Mouse (Mus musculus) neural tube, embryonic 12.5 days (tissue): ENCODE data around the gene Pspn. TPM values are rescaled to one million over a fixed set of nuclear protein-coding genes. Genes with fewer than 3 reads are reported as not detected.

Experiments
- ATAC-seq: fragments of 200-750 bp; cut with Nextera tagmentation; 2 replicates; pipeline ENCODE4 v1.8.0; 2017; ENCODE audit warnings: low read depth, mild to moderate bottlenecking, moderate TSS enrichment, moderate library complexity; ENCODE audit not compliant: low FRiP score
- H3K27ac ChIP-seq: fragments of 300-500 bp; sonication (generic); 2 replicates; pipeline ENCODE4 v1.5.1; 2016
- H3K27me3 ChIP-seq: fragments of 300-500 bp; sonication (generic); replicated peaks from 2 replicates; pipeline ENCODE4 v1.6.1; 2016; ENCODE audit warnings: mild to moderate bottlenecking
- H3K36me3 ChIP-seq: fragments of 300-500 bp; sonication (generic); 2 replicates; pipeline ENCODE4 v1.6.1; 2016; ENCODE audit warnings: mild to moderate bottlenecking
- H3K4me1 ChIP-seq: fragments of 300-500 bp; sonication (generic); 2 replicates; pipeline ENCODE4 v1.6.1; 2016
- H3K4me2 ChIP-seq: fragments of 300-500 bp; sonication (generic); replicated peaks from 2 replicates; pipeline ENCODE4 v1.6.1; 2016; ENCODE audit warnings: mild to moderate bottlenecking
- H3K4me3 ChIP-seq: fragments of 300-500 bp; sonication (generic); 2 replicates; pipeline ENCODE4 v1.5.1; 2016
- H3K9ac ChIP-seq: fragments of 300-500 bp; sonication (generic); 2 replicates; pipeline ENCODE4 v1.6.1; 2016; ENCODE audit warnings: mild to moderate bottlenecking
- H3K9me3 ChIP-seq: fragments of 300-500 bp; sonication (generic); 2 replicates; pipeline ENCODE4 v1.6.1; 2016; ENCODE audit warnings: mild to moderate bottlenecking
- WGBS: fragments of 180-500 bp; shearing (Covaris S2); methylation state at CpG from one replicate; pipeline ENCODE4 v1.1.7; 2016; 5-methylcytosine and 5-hydroxymethylcytosine counted together
- polyA plus RNA-seq: library from polyadenylated mRNA; unstranded; fragments of >200 nt; fragmentation: Nextera tagmentation; extraction: Ambion mirVana; gene quantifications from 2 replicates; pipeline ENCODE4 v1.2.1, GENCODE M21; 2016

Pspn gene
- polyA plus RNA-seq, 1 experiment from 2014 or later, result not detected

DNA sequence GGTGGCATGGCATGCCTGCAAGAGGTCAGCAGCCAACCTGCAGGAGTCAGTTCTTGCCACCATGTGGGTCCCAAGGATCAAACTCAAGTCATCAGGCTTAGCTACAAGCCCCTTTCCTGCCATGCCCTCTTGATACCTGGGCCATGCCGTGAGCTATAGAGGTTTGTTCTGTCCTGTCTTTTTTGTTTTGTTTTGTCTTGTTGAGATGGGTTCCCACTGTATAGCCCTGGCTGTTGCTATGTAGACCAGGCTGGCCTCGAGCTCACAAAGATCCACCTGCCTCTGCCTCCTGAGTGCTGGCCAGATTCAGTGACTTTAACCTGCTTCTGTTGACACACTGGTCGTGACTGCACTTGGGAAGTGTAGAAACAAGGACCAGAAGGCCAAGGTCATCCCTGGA, 24.4 kb downstream of the Pspn start:
- ATAC-seq, result no peak
- H3K36me3 ChIP-seq, result no peaks in the 10 kb centered on the region
- H3K9me3 ChIP-seq, result no peaks in the 10 kb centered on the region
- H3K4me2 ChIP-seq, result no peak overlapping the region
- H3K27ac ChIP-seq, result no peak overlapping the region
- no peaks in the 10 kb centered on the region for H3K4me1 ChIP-seq
- 76% methylated on average over 3 of the region's 3 CpGs for WGBS
- H3K4me3 ChIP-seq, result no peak overlapping the region
- H3K27me3 ChIP-seq, result 0 out of 2 replicates have a peak, but pooled peaks cover 5% of the 10 kb centered on the region
- no peak overlapping the region for H3K9ac ChIP-seq

DNA sequence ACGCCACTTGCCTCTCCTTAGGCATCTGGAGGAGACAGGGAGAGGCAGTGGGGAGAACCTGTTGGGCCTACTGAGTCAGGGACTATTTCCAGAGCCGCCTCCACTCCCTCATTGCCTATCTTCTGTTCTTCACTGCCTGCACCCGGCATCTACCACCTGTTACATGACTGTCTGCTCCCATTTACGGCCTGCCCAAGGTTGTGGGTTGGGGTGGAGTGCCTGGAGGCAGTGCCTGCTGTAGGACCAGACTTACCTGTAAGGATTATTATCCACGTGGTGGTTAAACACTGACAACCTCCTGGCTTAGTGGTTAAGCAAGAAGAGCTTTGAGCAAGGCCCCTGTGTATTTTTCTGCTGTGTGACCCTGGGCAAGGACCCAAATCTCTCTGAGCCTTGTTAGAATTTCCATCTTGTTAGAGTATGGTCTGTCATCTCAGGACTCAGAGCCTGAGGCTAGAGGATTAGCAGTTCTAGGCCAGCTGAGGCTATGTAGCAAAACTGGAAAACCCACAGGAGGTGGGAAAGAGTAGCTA, 25.0 kb downstream of the Pspn start:
- Histone ChIP-seq H3K4me3 (no peak overlapping the region), H3K9ac (no peak overlapping the region), H3K4me2 (no peak overlapping the region), H3K27ac (no peak overlapping the region), H3K4me1 (no peaks in the 10 kb centered on the region), H3K36me3 (no peaks in the 10 kb centered on the region), H3K27me3 (0 out of 2 replicates have a peak, but pooled peaks cover 5% of the 10 kb centered on the region), H3K9me3 (no peaks in the 10 kb centered on the region)
- ATAC-seq, result no peak
- 75% methylated on average over 5 of the region's 5 CpGs for WGBS

DNA sequence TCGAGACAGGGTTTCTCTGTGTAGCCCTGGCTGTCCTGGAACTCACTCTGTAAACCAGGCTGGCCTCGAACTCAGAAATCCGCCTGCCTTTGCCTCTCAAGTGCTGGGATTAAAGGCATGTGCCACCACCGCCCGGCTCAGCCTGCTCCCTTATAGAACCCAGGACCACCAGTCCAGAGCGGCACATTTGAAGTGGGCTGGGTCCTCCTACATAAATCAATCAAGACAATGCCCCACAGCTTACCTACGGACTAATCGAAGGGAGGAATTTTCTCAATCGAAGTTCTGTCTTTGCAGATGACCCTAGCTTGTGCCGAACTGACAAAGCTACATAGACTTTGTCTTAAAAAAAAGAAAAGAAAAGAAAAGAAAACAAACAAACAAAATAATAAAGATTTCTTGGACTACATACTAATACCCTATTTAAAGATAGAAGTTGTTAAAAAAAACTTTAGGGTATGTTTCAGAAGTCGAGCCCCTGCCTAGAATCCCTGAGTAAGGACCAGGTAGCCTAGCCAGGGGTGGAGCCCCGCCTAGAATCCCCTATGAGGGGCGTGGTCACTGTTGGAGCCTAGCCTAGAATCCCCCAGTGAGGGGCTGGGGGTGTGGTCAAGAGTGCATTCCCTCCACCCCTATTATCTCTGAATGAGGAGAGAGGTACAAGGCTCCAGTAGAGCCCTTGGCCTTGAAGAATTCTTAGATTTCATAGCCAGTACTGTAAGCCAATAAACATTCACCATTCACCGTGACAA, 25.7 kb downstream of the Pspn start:
- Histone ChIP-seq H3K4me3 (no peak overlapping the region), H3K27ac (no peak overlapping the region), H3K9ac (no peak overlapping the region), H3K9me3 (no peaks in the 10 kb centered on the region), H3K36me3 (no peaks in the 10 kb centered on the region), H3K4me1 (no peaks in the 10 kb centered on the region), H3K27me3 (0 out of 2 replicates have a peak, but pooled peaks cover 5% of the 10 kb centered on the region), H3K4me2 (no peak overlapping the region)
- WGBS, result 68% methylated on average over 14 of the region's 14 CpGs
- no peak for ATAC-seq

DNA sequence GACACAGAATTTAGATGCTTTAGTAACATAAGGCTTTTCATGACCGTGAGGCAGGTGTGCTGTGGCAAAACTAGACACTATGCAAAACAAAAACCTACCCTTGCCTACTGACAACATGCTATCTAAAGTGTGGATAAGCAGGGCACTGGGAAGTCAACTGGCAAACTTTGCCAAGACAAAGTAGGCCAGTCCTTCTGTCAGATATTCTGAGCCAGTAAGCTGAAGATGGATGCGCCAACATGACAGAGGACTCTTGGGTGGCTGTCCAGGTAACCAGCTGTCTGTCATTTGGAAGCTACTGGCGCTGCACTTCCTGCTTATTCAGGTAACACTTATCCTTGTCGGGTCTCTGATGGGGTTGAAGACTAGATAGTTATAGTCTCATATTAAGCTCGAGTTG, 29.7 kb downstream of the Pspn start:
- H3K9ac ChIP-seq, result no peak overlapping the region
- WGBS, result 70% methylated on average over 5 of the region's 5 CpGs

DNA sequence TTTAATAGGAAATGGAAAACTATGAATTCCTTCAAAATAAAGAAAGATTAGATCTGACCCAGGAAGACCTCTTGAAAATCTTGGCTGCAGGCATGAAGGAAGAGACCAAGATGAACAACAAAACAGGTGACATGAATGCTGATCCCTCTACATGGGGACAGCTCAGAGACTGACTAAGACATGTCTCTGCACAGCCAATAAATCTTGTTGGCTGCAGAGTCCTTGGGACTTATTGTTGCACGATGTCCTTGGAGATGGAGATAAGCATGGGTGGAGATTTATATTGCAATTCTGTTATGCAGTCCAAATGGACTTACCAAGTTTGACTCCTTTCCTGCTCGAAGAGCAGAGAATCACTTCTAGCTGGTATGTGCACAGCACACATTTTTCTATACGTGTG, 30.5 kb downstream of the Pspn start:
- H3K4me2 ChIP-seq, result no peak overlapping the region
- H3K27ac ChIP-seq, result no peak overlapping the region
- H3K4me1 ChIP-seq, result no peaks in the 10 kb centered on the region
- WGBS, result 61% methylated on average over 3 of the region's 3 CpGs
- H3K9me3 ChIP-seq, result no peaks in the 10 kb centered on the region
- no peaks in the 10 kb centered on the region for H3K27me3 ChIP-seq
- H3K9ac ChIP-seq, result no peak overlapping the region
- H3K4me3 ChIP-seq, result no peak overlapping the region
- no peaks in the 10 kb centered on the region for H3K36me3 ChIP-seq
- ATAC-seq, result no peak

More for the DNA sequence above, 29.7 kb downstream of the Pspn start:
- no peak for ATAC-seq
- H3K4me3 ChIP-seq, result no peak overlapping the region
- H3K9me3 ChIP-seq, result no peaks in the 10 kb centered on the region
- no peaks in the 10 kb centered on the region for H3K4me1 ChIP-seq
- H3K27me3 ChIP-seq, result 0 out of 2 replicates have a peak, but pooled peaks cover 5% of the 10 kb centered on the region
- no peak overlapping the region for H3K4me2 ChIP-seq
- no peaks in the 10 kb centered on the region for H3K36me3 ChIP-seq
- no peak overlapping the region for H3K27ac ChIP-seq

DNA sequence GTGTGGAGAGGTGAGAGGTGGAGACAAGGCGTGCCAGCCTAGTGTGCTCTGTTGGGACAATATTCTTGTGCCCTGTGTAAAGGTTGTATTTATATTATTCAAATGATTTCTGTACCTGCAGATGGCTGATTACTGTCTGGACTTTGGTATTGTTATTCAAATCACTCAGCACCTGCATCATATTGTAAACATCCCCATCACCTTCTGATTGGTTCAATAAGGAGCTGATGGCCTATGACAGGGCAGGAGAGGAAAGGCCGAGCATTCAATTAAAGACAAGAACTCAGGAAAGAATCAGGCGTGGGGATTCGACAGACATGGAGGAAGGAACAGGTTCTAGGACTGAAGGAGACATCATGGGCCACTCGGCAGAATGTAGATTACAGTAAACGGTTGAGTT, 36.2 kb downstream of the Pspn start:
- 78% methylated on average over 6 of the region's 6 CpGs for WGBS
- H3K9ac ChIP-seq, result no peak overlapping the region
- no peak overlapping the region for H3K27ac ChIP-seq
- no peak overlapping the region for H3K4me2 ChIP-seq
- no peak for ATAC-seq
- no peaks in the 10 kb centered on the region for H3K9me3 ChIP-seq
- no peaks in the 10 kb centered on the region for H3K36me3 ChIP-seq
- H3K27me3 ChIP-seq, result no peaks in the 10 kb centered on the region
- no peak overlapping the region for H3K4me3 ChIP-seq
- H3K4me1 ChIP-seq, result no peaks in the 10 kb centered on the region

DNA sequence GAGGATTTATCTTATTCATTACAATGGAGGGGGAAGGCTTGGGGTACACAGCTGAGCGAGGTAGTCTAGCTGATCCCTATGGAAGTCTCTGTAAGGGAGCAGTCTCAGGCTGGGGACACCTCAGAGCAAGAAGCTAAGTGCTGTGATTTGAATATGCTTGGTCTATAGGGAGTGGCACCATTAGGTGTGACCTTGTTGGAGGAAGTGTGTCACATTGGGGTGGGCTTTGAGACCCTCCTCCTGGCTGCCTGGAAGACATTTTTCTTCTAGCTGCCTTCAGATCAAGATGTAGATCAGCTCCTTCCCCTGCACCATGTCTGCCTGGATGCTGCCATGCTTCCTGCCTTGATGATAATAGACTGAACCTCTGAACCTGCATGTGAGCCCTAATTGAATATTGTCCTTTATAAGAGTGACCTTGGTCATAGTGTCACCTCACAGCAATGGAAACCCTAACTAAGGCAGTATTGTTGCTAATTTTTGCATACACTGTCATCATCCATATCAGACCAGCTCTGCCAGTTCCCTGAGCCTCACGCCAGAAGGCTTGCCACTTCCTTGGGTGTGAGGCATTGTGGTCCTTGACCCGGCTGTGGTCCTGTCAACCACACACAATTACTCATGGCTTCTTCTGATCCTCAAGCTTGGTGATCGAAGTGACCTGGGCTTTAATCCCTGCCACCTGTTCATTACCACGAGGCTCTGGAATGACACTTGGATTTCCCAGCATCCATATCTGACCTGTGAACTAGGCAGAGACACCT, 37.0 kb downstream of the Pspn start:
- Histone ChIP-seq H3K4me2 (no peak overlapping the region), H3K9ac (no peak overlapping the region), H3K4me3 (no peak overlapping the region), H3K9me3 (no peaks in the 10 kb centered on the region), H3K4me1 (no peaks in the 10 kb centered on the region), H3K36me3 (no peaks in the 10 kb centered on the region), H3K27me3 (no peaks in the 10 kb centered on the region; the same call in 1 of the 2 replicates), H3K27ac (no peak overlapping the region)
- 90% methylated on average over 5 of the region's 5 CpGs for WGBS
- no peak for ATAC-seq

DNA sequence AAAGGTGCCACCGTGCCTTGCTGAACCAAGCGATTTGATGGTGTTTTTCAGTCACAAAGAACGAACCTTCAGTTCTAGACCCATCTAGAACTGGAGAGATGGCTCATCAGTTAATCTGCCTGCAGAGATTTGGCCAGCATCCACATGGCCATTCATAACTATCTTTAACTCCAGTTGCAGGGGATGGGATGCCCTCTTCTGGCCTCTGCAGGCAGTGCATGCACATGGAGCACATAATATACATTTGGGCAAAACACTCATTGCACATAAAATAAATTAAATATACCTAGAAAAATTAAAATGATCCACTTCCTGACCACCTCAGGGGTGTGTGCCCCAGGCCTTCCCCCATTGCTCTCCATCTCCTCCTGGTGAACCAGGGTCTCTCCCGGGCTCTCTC, 37.9 kb downstream of the Pspn start:
- Histone ChIP-seq H3K4me3 (no peak overlapping the region), H3K27me3 (no peaks in the 10 kb centered on the region; the same call in 1 of the 2 replicates), H3K36me3 (no peaks in the 10 kb centered on the region), H3K4me1 (no peaks in the 10 kb centered on the region), H3K9me3 (no peaks in the 10 kb centered on the region), H3K4me2 (no peak overlapping the region), H3K27ac (no peak overlapping the region), H3K9ac (no peak overlapping the region)
- WGBS, result 93% methylated on average over 4 of the region's 4 CpGs
- no peak for ATAC-seq

DNA sequence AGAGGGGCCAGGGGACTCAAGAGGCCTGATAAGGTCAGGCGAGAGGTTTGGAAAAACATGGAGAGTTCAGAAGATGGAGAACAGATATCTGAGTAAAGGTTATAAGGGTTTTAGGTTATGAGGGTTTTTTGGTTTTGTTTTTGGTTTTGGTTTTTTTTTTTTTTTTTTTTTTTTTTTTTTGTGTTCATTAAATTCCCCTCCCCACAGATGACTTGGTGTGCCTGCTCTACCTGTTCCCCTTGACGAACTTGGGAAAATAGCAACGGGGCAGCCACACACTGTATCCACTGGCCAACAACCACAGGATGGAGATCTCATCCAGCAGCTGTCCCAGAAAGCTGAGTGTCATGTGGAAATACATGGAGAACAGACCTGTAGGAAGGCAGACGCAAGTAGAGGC, 41.2 kb downstream of the Pspn start:
- H3K9me3 ChIP-seq, result no peaks in the 10 kb centered on the region

DNA sequence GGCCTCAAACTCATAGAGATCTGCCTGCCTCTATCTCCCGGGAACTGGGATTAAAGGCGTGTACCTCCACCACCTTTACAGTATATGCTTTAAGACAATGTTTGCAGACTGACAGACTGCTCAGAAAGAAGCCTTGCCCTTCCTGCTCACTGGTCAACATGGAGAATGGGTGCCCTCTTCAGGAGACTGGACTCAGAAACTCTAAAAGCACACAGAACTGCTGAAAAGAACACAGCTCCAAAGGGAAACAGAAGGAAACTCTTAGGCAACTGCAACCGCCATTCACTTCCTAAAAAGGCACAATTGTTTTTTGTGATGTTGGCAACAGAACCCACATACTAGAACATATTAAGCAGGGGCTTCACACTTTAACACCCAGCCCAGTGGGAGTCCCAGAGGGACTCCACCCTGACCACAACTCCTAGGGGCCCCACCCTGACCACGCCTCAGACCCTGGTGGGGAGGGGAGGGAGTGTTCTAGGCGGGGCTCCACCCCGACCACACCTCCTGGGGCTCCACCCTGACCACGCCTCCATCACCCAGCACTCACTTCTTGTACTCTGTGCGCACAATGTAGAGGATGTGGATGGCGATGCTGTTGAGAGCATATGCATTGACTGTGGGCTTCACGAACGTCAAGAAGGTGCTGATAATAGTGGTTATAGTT, 41.9 kb downstream of the Pspn start:
- WGBS, result 37% methylated on average over 11 of the region's 11 CpGs
- no peak for ATAC-seq

More for the DNA sequence above, 41.2 kb downstream of the Pspn start:
- Histone ChIP-seq H3K27ac (no peak overlapping the region), H3K4me2 (no peak overlapping the region), H3K4me3 (no peak overlapping the region), H3K4me1 (no peaks in the 10 kb centered on the region), H3K27me3 (no peaks in the 10 kb centered on the region; the same call in 1 of the 2 replicates), H3K36me3 (no peaks in the 10 kb centered on the region), H3K9ac (no peak overlapping the region)
- ATAC-seq, result no peak
- WGBS, result 89% methylated on average over 4 of the region's 4 CpGs

DNA sequence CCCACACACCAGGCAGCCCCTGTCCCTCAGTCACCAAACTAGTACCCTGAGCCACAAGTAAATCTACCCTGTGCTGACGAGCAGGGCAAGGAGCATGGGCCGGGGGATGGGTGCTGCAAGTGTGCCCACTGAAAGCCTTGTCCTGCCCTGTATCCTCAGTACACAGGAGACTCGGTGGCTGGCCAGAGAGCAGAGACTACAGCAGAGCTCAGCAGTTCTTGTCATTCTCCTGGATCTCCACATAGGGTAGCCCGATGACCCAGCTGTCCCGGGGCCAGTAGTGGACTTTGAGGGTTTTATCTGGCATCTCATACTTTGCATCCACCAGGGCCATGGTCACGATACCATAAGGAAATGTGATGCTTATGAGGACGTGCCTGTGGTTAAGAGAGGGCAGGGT, 44.9 kb downstream of the Pspn start:
- no peaks in the 10 kb centered on the region for H3K36me3 ChIP-seq
- ATAC-seq, result no peak
- no peaks in the 10 kb centered on the region for H3K4me1 ChIP-seq
- H3K27me3 ChIP-seq, result no peaks in the 10 kb centered on the region; the same call in 1 of the 2 replicates
- no peak overlapping the region for H3K9ac ChIP-seq
- H3K4me2 ChIP-seq, result no peak overlapping the region
- no peak overlapping the region for H3K27ac ChIP-seq
- WGBS, result 84% methylated on average over 7 of the region's 7 CpGs
- H3K9me3 ChIP-seq, result no peaks in the 10 kb centered on the region
- H3K4me3 ChIP-seq, result no peak overlapping the region

More for the DNA sequence above, 41.9 kb downstream of the Pspn start:
- Histone ChIP-seq H3K4me1 (no peaks in the 10 kb centered on the region), H3K36me3 (no peaks in the 10 kb centered on the region), H3K4me2 (no peak overlapping the region), H3K27me3 (no peaks in the 10 kb centered on the region; the same call in 1 of the 2 replicates), H3K4me3 (no peak overlapping the region), H3K9ac (no peak overlapping the region), H3K27ac (no peak overlapping the region), H3K9me3 (no peaks in the 10 kb centered on the region)

DNA sequence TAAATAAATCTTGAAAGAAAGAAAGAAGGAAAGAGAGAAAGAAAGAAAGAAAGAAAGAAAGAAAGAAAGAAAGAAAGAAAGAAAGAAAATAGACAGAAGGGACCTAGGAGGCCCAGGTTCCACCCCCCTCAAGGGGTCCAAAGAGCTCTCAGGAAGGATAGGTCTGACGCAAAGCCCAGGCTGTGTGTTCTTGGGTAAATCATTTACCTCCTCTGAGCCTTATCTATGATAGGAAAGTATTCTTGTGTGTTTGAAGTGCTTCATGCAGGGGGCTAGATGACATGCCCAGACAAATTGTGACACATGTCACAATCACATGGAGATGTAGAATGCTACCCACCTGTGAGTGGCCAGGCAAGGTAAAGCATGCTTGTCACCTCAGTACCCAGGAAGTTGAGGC, 47.2 kb downstream of the Pspn start:
- no peak overlapping the region for H3K4me2 ChIP-seq
- no peaks in the 10 kb centered on the region for H3K36me3 ChIP-seq
- no peaks in the 10 kb centered on the region for H3K9me3 ChIP-seq
- no peaks in the 10 kb centered on the region for H3K27me3 ChIP-seq
- no peak overlapping the region for H3K4me3 ChIP-seq
- no peaks in the 10 kb centered on the region for H3K4me1 ChIP-seq
- WGBS, result 92% methylated on average over 1 of the region's 1 CpGs
- ATAC-seq, result no peak
- H3K27ac ChIP-seq, result no peak overlapping the region
- no peak overlapping the region for H3K9ac ChIP-seq
